Mouse (Mus musculus) activated CD4-positive, CD25-positive, alpha-beta regulatory T cell (primary cell): ENCODE results near the gene Olfr796. TPM values are rescaled to one million over a fixed set of nuclear protein-coding genes. Genes with fewer than 3 reads are reported as not detected.

Source experiments
- polyA plus RNA-seq, 2 experiments: library from polyadenylated mRNA; unstranded; fragments of 100-300 nt; shearing (Covaris generic); gene quantifications; one replicate each; pipeline ENCODE4 v1.2.1; 2017

The Olfr796 gene
- under 1 TPM in 1 of 2 experiments, not detected in 1; 0.07 TPM for polyA plus RNA-seq

DNA sequence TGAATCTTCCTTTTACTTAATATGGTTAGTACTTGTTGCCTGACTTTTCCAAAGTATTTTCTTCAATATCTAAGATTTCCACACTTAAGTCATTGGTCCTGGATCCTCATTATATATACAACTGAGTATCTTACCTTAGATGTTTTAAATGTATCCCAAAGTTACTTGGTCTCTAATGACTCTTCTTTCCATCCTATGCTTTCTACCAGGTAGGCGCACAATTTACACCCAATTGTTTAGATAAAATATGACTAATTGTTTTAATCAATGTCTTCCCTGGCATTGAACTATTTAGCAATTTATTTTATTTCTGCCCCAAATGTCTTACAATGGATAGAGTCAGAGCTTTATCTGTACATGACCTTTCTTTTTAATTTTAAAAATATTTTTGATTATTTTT, at the start of gene Olfr796:
Olfr796 (minus strand) TSS at position 101 of the 400 bp plus-strand sequence.

DNA sequence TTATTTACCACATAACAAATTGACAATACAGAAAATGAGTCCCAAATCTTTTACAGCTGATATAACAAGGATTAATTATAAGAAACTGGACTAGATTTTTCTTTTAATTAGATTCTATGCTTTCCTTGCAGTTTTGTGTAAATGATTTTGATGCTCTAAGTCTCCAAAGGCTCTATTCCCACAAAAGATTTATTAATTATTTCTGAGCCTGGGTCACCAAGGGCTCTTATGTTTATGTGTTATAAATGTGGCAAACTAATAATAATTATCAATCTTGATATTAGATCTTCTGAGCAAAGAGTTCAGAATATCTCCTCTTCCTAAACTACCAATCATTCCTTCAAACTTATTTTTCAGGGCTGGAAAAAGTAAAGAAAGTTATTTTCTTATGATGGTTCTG, 45.0 kb upstream of the Olfr796 start, which contains the start of gene Olfr800:
Olfr800 (plus strand) TSS at position 301 of the 400 bp plus-strand sequence.

DNA sequence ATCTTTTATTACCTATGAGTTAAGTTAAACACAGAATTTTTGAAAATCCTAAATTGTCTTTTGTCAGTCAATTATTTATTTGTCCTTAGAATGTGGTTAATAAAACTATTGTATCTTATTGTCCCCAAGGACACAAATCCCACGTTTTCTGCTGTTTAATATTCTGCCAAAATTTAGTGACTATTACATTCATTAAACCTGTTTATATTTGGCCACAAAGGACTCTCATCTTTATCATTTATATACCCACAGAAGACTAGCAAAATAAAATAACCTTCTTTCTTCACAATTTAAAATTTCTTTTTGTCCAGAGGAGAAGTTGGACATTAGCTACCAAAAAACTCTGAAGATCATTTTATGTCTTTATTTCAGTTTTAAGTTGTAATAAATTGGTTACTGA, 24.8 kb upstream of the Olfr796 start, which contains the start of gene Olfr799:
Olfr799 (plus strand) TSS at position 301 of the 400 bp plus-strand sequence.

DNA sequence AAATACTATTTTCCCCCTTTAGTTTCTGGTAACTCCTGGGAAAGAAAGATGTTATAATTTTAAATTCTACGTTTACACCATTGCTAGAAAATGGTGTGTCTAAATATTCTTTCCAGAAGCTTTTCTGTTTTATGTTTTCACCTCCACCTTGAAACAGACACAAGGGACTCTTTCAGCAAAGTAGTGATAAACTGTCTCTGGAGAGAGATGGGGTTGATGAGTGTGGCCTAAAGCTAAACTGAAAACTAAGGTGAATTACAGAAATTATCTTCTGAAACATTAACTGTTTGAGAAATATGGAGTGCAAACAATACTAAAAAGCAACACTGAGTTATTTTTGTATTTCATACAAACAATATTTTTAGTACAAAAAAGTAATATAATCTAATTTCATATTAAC, 15.5 kb upstream of the Olfr796 start, which contains the start of gene Olfr798:
Olfr798 (minus strand) TSS at position 101 of the 400 bp plus-strand sequence.

DNA sequence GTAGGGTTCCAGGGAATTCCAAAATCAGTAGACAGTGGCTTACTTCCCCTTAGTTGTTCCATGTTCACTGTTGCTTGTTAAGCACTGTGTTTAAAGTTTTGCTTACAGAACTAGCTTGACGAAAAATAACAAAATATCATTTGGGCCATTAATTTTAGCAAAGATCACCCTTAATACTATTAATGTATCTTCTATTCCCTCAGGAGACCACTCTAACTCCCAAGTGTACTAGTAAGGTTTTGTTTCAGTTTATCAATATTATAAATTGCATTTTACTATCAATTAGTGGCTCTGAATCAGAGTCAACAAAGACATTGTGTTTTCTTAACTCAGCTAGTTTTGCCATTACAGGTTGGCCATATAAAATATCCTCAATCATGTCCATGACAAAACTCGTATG, 45.0 kb downstream of the Olfr796 start, which contains the start of gene Olfr794:
Olfr794 (plus strand) TSS at position 301 of the 400 bp plus-strand sequence.

Other genes with a start within 250 kb of the Olfr796 start
- not detected for gene Olfr784, start 228.5 kb downstream of the Olfr796 start, polyA plus RNA-seq
- not detected for gene Olfr785, start 207.1 kb downstream of the Olfr796 start, polyA plus RNA-seq
- not detected for gene Olfr786, start 185.3 kb downstream of the Olfr796 start, polyA plus RNA-seq
- under 1 TPM in 1 of 2 experiments, not detected in 1; 0.23 TPM for gene Olfr787, start 150.7 kb downstream of the Olfr796 start, polyA plus RNA-seq
- gene Olfr788, start 141.6 kb downstream of the Olfr796 start, polyA plus RNA-seq: under 1 TPM in 1 of 2 experiments, not detected in 1; 0.12 TPM
- gene Olfr789, start 127.8 kb downstream of the Olfr796 start, polyA plus RNA-seq: not detected
- gene Olfr790, start 114.1 kb downstream of the Olfr796 start, polyA plus RNA-seq: not detected
- gene Olfr791, start 90.8 kb downstream of the Olfr796 start, polyA plus RNA-seq: not detected
- gene Olfr792, start 73.4 kb downstream of the Olfr796 start, polyA plus RNA-seq: under 1 TPM in 1 of 2 experiments, not detected in 1; 0.15 TPM
- not detected for gene Olfr794, start 44.9 kb downstream of the Olfr796 start, polyA plus RNA-seq
- not detected for gene Olfr798, start 15.4 kb upstream of the Olfr796 start, polyA plus RNA-seq
- under 1 TPM in 1 of 2 experiments, not detected in 1; 0.18 TPM for gene Olfr799, start 24.9 kb upstream of the Olfr796 start, polyA plus RNA-seq
- not detected for gene Olfr800, start 45.1 kb upstream of the Olfr796 start, polyA plus RNA-seq
- gene Olfr801, start 61.3 kb upstream of the Olfr796 start, polyA plus RNA-seq: under 1 TPM in 1 of 2 experiments, not detected in 1; 0.30 TPM
- gene Olfr802, start 75.6 kb upstream of the Olfr796 start, polyA plus RNA-seq: not detected
- gene Olfr803, start 81.7 kb upstream of the Olfr796 start, polyA plus RNA-seq: not detected
- not detected for gene Olfr804, start 90.6 kb upstream of the Olfr796 start, polyA plus RNA-seq
- not detected for gene Olfr805, start 116.8 kb upstream of the Olfr796 start, polyA plus RNA-seq
- not detected for gene Olfr806, start 129.4 kb upstream of the Olfr796 start, polyA plus RNA-seq
- not detected for gene Olfr807, start 145.2 kb upstream of the Olfr796 start, polyA plus RNA-seq
- not detected for gene Olfr808, start 152.9 kb upstream of the Olfr796 start, polyA plus RNA-seq
- gene Olfr809, start 162.1 kb upstream of the Olfr796 start, polyA plus RNA-seq: not detected
- gene Olfr810, start 182.3 kb upstream of the Olfr796 start, polyA plus RNA-seq: not detected
- not detected for gene Olfr811, start 191.8 kb upstream of the Olfr796 start, polyA plus RNA-seq
- under 1 TPM; 0.17 to 0.42 TPM for gene Olfr812, start 233.5 kb upstream of the Olfr796 start, polyA plus RNA-seq
- gene Olfr813, start 242.8 kb upstream of the Olfr796 start, polyA plus RNA-seq: not detected